Mouse (Mus musculus): ENCODE results near the gene Abhd14b.

GRCm38 (mm10) chr9:106454888-106455681 is 7.8 kb downstream of the Abhd14b start:
- no peak for TF ChIP-seq CTCF (IDR thresholded peaks at IDR 0.05; ENCODE audit: low read depth)
- no peak for TF ChIP-seq EP300 (IDR thresholded peaks at IDR 0.05; ENCODE audit: low read depth)

All from liver, embryonic 14.5 days (tissue).